Mouse (Mus musculus) liver, embryonic 14.5 days (tissue): Measurements from ENCODE around the gene Aspscr1. TPM values are rescaled to one million over a fixed set of nuclear protein-coding genes. Genes with fewer than 3 reads are reported as not detected.
A peak's percentile ranks its signal among the peaks of the same experiment; 100 is the strongest.

ENCODE experiments used
- ATAC-seq: fragments of 200-750 bp; cut with Nextera tagmentation; 2 replicates; pipeline ENCODE4 v1.8.0; 2017; ENCODE audit warnings: moderate number of reproducible peaks, mild to moderate bottlenecking, moderate library complexity; ENCODE audit not compliant: insufficient read depth
- DNase-seq, 3 experiments: peaks; one replicate each; pipeline ENCODE4 v3.0.0-alpha.2; 2012 to 2013; ENCODE audit warnings: low read depth in 3 of 3, low spot score in 3 of 3
- H3K27ac ChIP-seq: fragments of 300-500 bp; sonication (generic); 2 replicates; pipeline ENCODE4 v1.5.1; 2014; ENCODE audit warnings: moderate library complexity, mild to moderate bottlenecking, control low read depth, inconsistent platforms
- H3K27me3 ChIP-seq: fragments of 300-500 bp; sonication (generic); 2 replicates; pipeline ENCODE4 v1.6.1; 2014; ENCODE audit warnings: mild to moderate bottlenecking, low read length, moderate library complexity; ENCODE audit not compliant: control insufficient read depth, insufficient read depth
- H3K36me3 ChIP-seq: fragments of 300-500 bp; sonication (generic); replicated peaks from 2 replicates; pipeline ENCODE4 v1.6.1; 2014; ENCODE audit warnings: low read depth; ENCODE audit not compliant: control insufficient read depth, insufficient read depth
- H3K4me1 ChIP-seq, 2 experiments: fragments of 200-500 bp in 1 of 2; fragments of 300-500 bp in 1 of 2; sonication (generic) in 1 of 2; replicated peaks; 2 replicates each; pipeline ENCODE4 v1.6.1; 2012 to 2014; ENCODE audit warnings: antibody characterized with exemption in 1 of 2, inconsistent platforms in 1 of 2, low read length in 1 of 2; ENCODE audit not compliant: control insufficient read depth in 2 of 2, insufficient read depth in 2 of 2
- H3K4me2 ChIP-seq: fragments of 300-500 bp; sonication (generic); 2 replicates; pipeline ENCODE4 v1.6.1; 2014; ENCODE audit warnings: low read depth, mild to moderate bottlenecking, control low read depth, moderate library complexity
- H3K4me3 ChIP-seq, 2 experiments: fragments of 200-500 bp in 1 of 2; fragments of 300-500 bp in 1 of 2; sonication (generic) in 1 of 2; 2 replicates each; pipeline ENCODE4 v1.5.1; 2012 to 2014; ENCODE audit warnings: low read depth in 2 of 2, low read length in 2 of 2, mild to moderate bottlenecking in 2 of 2, control low read depth in 1 of 2, inconsistent platforms in 1 of 2, moderate library complexity in 1 of 2; ENCODE audit not compliant: insufficient read depth in 1 of 2
- H3K9ac ChIP-seq: fragments of 300-500 bp; sonication (generic); replicated peaks from 2 replicates; pipeline ENCODE4 v1.6.1; 2014; ENCODE audit warnings: mild to moderate bottlenecking, control low read depth, moderate library complexity
- H3K9me3 ChIP-seq: fragments of 300-500 bp; sonication (generic); 2 replicates; pipeline ENCODE4 v1.6.1; 2016; ENCODE audit warnings: low read length, mixed read lengths; ENCODE audit not compliant: control insufficient read depth
- CTCF ChIP-seq: IDR thresholded peaks from 2 replicates; pipeline ENCODE4 v1.5.1; 2016; ENCODE audit warnings: antibody characterized with exemption, low read depth, control low read depth
- EP300 ChIP-seq: IDR thresholded peaks from 2 replicates; pipeline ENCODE4 v1.6.1; 2016; ENCODE audit warnings: antibody characterized with exemption, low read depth
- WGBS: fragments of 180-500 bp; shearing (Covaris S2); extraction: QIAGEN DNeasy Blood & Tissue Kit; methylation state at CpG from one replicate; pipeline ENCODE4 v1.1.7; 2014; ENCODE audit not compliant: insufficient replicate concordance; 5-methylcytosine and 5-hydroxymethylcytosine counted together
- microRNA-seq: library from miRNA; unstranded; fragments of <30 nt; microRNA quantifications from one replicate; pipeline ENCODE4, GENCODE M21; 2016
- polyA plus RNA-seq, 2 experiments: library from polyadenylated mRNA; depleted of rRNA in 1 of 2; stranded (reverse) in 1 of 2; unstranded in 1 of 2; fragments of >200 nt; fragmentation: Nextera tagmentation in 1 of 2; extraction: Ambion mirVana in 1 of 2; gene quantifications; 2 replicates each; pipeline versions ENCODE4 v1.2.1 to v1.2.3; 2012 to 2014

The Aspscr1 gene
- polyA plus RNA-seq, 2 experiments = 16.9 to 34.6 TPM

DNA sequence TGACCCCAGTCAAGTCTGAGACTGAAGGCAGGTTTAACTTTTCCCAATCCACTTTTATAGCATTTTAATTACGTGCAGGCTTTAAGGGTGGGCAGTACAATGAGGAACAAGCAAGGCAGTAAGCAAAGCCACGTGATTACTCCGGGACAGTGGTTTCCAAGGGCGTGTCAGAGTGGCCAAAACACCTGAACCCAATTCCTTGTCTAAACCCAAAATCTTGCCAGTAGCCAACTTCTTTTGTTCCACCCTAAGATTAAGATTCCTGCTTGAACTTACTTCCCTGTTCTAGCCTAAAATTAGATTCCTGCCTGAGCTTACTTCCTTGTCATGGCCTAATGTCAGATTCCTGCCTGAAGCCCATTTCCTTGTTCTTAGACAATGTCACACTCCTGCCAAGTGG is 75.2 kb downstream of the Aspscr1 start:
- H3K36me3 ChIP-seq = no peaks in the 10 kb centered on the region
- H3K27ac ChIP-seq = no peak overlapping the region
- no peak overlapping the region for H3K4me2 ChIP-seq
- DNase-seq = no peak
- 38% methylated on average over 4 of the region's 4 CpGs for WGBS
- H3K4me3 ChIP-seq = no peak overlapping the region
- no peaks in the 10 kb centered on the region for H3K27me3 ChIP-seq
- H3K4me1 ChIP-seq = no peaks in the 10 kb centered on the region
- no peaks in the 10 kb centered on the region for H3K9me3 ChIP-seq
- TF ChIP-seq CTCF (no peak), EP300 (no peak)
- ATAC-seq = no peak
- H3K9ac ChIP-seq = no peak overlapping the region

DNA sequence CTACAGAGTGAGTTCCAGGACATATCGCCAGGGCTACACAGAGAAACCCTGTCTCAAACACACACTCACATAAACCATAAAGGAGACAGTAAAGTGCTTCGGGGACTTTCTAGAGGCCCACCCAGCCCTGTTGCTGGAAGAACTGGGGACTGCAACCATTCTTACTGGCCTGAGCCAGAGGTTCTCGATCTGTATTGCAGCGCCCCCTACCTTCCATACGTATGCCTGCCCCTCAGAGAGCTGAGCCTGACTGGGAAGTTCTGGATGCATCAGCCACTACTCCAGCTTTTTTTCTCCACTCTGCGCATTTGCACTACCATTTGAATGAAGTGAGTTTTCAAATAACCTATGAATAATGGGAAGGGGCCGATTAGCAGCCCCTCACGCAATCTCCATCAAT is 76.7 kb downstream of the Aspscr1 start:
- TF ChIP-seq CTCF = peak; percentile 80
- no peak for TF ChIP-seq EP300
- no peaks in the 10 kb centered on the region for H3K9me3 ChIP-seq
- no peaks in the 10 kb centered on the region for H3K27me3 ChIP-seq
- peak; percentile 13 to 26 (median 20) for DNase-seq
- ATAC-seq = no peak
- H3K36me3 ChIP-seq = no peaks in the 10 kb centered on the region
- H3K4me3 ChIP-seq = no peak overlapping the region
- H3K9ac ChIP-seq = no peak overlapping the region
- H3K4me1 ChIP-seq = no peaks in the 10 kb centered on the region
- no peak overlapping the region for H3K4me2 ChIP-seq
- 44% methylated on average over 8 of the region's 8 CpGs for whole genome bisulfite sequencing
- H3K27ac ChIP-seq = no peak overlapping the region

DNA sequence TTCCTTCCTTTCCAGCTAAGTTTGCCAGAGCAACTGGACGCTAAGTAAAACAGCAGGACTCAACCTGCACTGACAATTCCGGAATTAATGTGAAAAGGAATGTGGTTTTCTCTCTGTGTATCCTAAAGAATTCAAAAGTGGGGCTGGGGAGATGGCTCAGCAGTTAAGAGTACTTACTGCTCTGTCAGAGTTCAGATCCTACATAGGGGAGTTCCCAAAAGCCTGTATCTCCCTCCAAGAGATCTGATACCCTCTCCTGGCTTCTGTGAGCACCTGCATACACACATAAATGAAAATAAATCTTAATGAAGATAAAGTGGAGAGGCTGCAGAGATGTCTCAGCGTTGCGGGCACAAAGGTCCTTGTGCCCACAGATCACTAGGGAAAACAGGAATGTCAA is 78.8 kb downstream of the Aspscr1 start:
- no peak overlapping the region for H3K4me2 ChIP-seq
- DNase-seq (no peak), ATAC-seq (no peak)
- 59% methylated on average over 4 of the region's 4 CpGs for WGBS
- no peak overlapping the region for H3K27ac ChIP-seq
- no peaks in the 10 kb centered on the region for H3K36me3 ChIP-seq
- no peak overlapping the region for H3K9ac ChIP-seq
- H3K4me1 ChIP-seq = no peaks in the 10 kb centered on the region
- no peak for TF ChIP-seq EP300
- TF ChIP-seq CTCF = no peak
- H3K4me3 ChIP-seq = no peak overlapping the region
- H3K27me3 ChIP-seq = no peaks in the 10 kb centered on the region
- no peaks in the 10 kb centered on the region for H3K9me3 ChIP-seq

Small RNAs within 50 kb of the gene (microRNA-seq; reads per million reads assigned to microRNA genes)
- gene Mir6936 = 7.6 reads per million, percentile 15 among the genes with 10 or more reads in this experiment

Other genes with a start within 250 kb of the Aspscr1 start
Only the 30 nearest of the 32 such genes appear.
- 0.19 and 0.25 TPM in 2 replicates for gene Pde6g, start 219.5 kb upstream of the Aspscr1 start, polyA plus RNA-seq (2012; rRNA removed)
- gene Pde6g, start 219.5 kb upstream of the Aspscr1 start, polyA plus RNA-seq (2014; fragmentation: Nextera tagmentation; extraction: Ambion mirVana) = 0.15 and 0.23 TPM in 2 replicates
- gene Oxld1, start 214.9 kb upstream of the Aspscr1 start, polyA plus RNA-seq (2012; rRNA removed) = 5.3 and 5.8 TPM in 2 replicates
- 8.0 and 8.4 TPM in 2 replicates for gene Oxld1, start 214.9 kb upstream of the Aspscr1 start, polyA plus RNA-seq (2014; fragmentation: Nextera tagmentation; extraction: Ambion mirVana)
- gene Ccdc137, start 214.9 kb upstream of the Aspscr1 start, polyA plus RNA-seq (2012; rRNA removed) = 13.7 and 15.9 TPM in 2 replicates
- 11.0 and 11.1 TPM in 2 replicates for gene Ccdc137, start 214.9 kb upstream of the Aspscr1 start, polyA plus RNA-seq (2014; fragmentation: Nextera tagmentation; extraction: Ambion mirVana)
- gene Arl16, start 205.4 kb upstream of the Aspscr1 start, polyA plus RNA-seq (2012; rRNA removed) = 9.9 and 11.2 TPM in 2 replicates
- 11.3 and 13.0 TPM in 2 replicates for gene Arl16, start 205.4 kb upstream of the Aspscr1 start, polyA plus RNA-seq (2014; fragmentation: Nextera tagmentation; extraction: Ambion mirVana)
- 64.2 and 78.4 TPM in 2 replicates for gene Mrpl12, start 188.4 kb upstream of the Aspscr1 start, polyA plus RNA-seq (2012; rRNA removed)
- 127 and 130 TPM in 2 replicates for gene Mrpl12, start 188.4 kb upstream of the Aspscr1 start, polyA plus RNA-seq (2014; fragmentation: Nextera tagmentation; extraction: Ambion mirVana)
- 31.5 and 37.4 TPM in 2 replicates for gene Slc25a10, start 181.1 kb upstream of the Aspscr1 start, polyA plus RNA-seq (2012; rRNA removed)
- gene Slc25a10, start 181.1 kb upstream of the Aspscr1 start, polyA plus RNA-seq (2014; fragmentation: Nextera tagmentation; extraction: Ambion mirVana) = 35.1 and 38.2 TPM in 2 replicates
- 19.8 and 22.8 TPM in 2 replicates for gene Gcgr, start 142.3 kb upstream of the Aspscr1 start, polyA plus RNA-seq (2012; rRNA removed)
- gene Gcgr, start 142.3 kb upstream of the Aspscr1 start, polyA plus RNA-seq (2014; fragmentation: Nextera tagmentation; extraction: Ambion mirVana) = 11.6 and 13.4 TPM in 2 replicates
- 30.0 and 36.2 TPM in 2 replicates for gene Mcrip1, start 123.2 kb upstream of the Aspscr1 start, polyA plus RNA-seq (2012; rRNA removed)
- 41.3 and 43.6 TPM in 2 replicates for gene Mcrip1, start 123.2 kb upstream of the Aspscr1 start, polyA plus RNA-seq (2014; fragmentation: Nextera tagmentation; extraction: Ambion mirVana)
- not detected in 2 replicates for gene Ppp1r27, start 121.8 kb upstream of the Aspscr1 start, polyA plus RNA-seq (2012; rRNA removed)
- not detected in 2 replicates for gene Ppp1r27, start 121.8 kb upstream of the Aspscr1 start, polyA plus RNA-seq (2014; fragmentation: Nextera tagmentation; extraction: Ambion mirVana)
- 144 and 214 TPM in 2 replicates for gene P4hb, start 99.7 kb upstream of the Aspscr1 start, polyA plus RNA-seq (2012; rRNA removed)
- 497 and 525 TPM in 2 replicates for gene P4hb, start 99.7 kb upstream of the Aspscr1 start, polyA plus RNA-seq (2014; fragmentation: Nextera tagmentation; extraction: Ambion mirVana)
- 172 and 176 TPM in 2 replicates for gene Arhgdia, start 91.3 kb upstream of the Aspscr1 start, polyA plus RNA-seq (2012; rRNA removed)
- gene Arhgdia, start 91.3 kb upstream of the Aspscr1 start, polyA plus RNA-seq (2014; fragmentation: Nextera tagmentation; extraction: Ambion mirVana) = 191 and 204 TPM in 2 replicates
- 46.3 and 110 TPM in 2 replicates for gene Alyref, start 74.6 kb upstream of the Aspscr1 start, polyA plus RNA-seq (2012; rRNA removed)
- gene Alyref, start 74.6 kb upstream of the Aspscr1 start, polyA plus RNA-seq (2014; fragmentation: Nextera tagmentation; extraction: Ambion mirVana) = 347 and 349 TPM in 2 replicates
- 44.7 and 60.4 TPM in 2 replicates for gene Anapc11, start 74.6 kb upstream of the Aspscr1 start, polyA plus RNA-seq (2012; rRNA removed)
- gene Anapc11, start 74.6 kb upstream of the Aspscr1 start, polyA plus RNA-seq (2014; fragmentation: Nextera tagmentation; extraction: Ambion mirVana) = 93.5 and 98.7 TPM in 2 replicates
- 5.5 and 12.3 TPM in 2 replicates for gene Npb, start 64.5 kb upstream of the Aspscr1 start, polyA plus RNA-seq (2012; rRNA removed)
- 11.9 and 14.2 TPM in 2 replicates for gene Npb, start 64.5 kb upstream of the Aspscr1 start, polyA plus RNA-seq (2014; fragmentation: Nextera tagmentation; extraction: Ambion mirVana)
- gene Pcyt2, start 55.0 kb upstream of the Aspscr1 start, polyA plus RNA-seq (2012; rRNA removed) = 127 and 135 TPM in 2 replicates
- 86.2 and 99.6 TPM in 2 replicates for gene Pcyt2, start 55.0 kb upstream of the Aspscr1 start, polyA plus RNA-seq (2014; fragmentation: Nextera tagmentation; extraction: Ambion mirVana)
- 27.6 and 30.8 TPM in 2 replicates for gene Sirt7, start 47.7 kb upstream of the Aspscr1 start, polyA plus RNA-seq (2012; rRNA removed)
- 22.0 and 26.3 TPM in 2 replicates for gene Sirt7, start 47.7 kb upstream of the Aspscr1 start, polyA plus RNA-seq (2014; fragmentation: Nextera tagmentation; extraction: Ambion mirVana)
- 29.5 and 30.9 TPM in 2 replicates for gene Mafg, start 39.4 kb upstream of the Aspscr1 start, polyA plus RNA-seq (2012; rRNA removed)
- gene Mafg, start 39.4 kb upstream of the Aspscr1 start, polyA plus RNA-seq (2014; fragmentation: Nextera tagmentation; extraction: Ambion mirVana) = 20.9 and 25.9 TPM in 2 replicates
- 4.0 and 4.3 TPM in 2 replicates for gene Pycr1, start 29.2 kb upstream of the Aspscr1 start, polyA plus RNA-seq (2012; rRNA removed)
- gene Pycr1, start 29.2 kb upstream of the Aspscr1 start, polyA plus RNA-seq (2014; fragmentation: Nextera tagmentation; extraction: Ambion mirVana) = 4.8 and 5.1 TPM in 2 replicates
- gene Myadml2, start 24.8 kb upstream of the Aspscr1 start, polyA plus RNA-seq (2012; rRNA removed) = 0.07 and 0.13 TPM in 2 replicates
- 0.67 and 1.0 TPM in 2 replicates for gene Myadml2, start 24.8 kb upstream of the Aspscr1 start, polyA plus RNA-seq (2014; fragmentation: Nextera tagmentation; extraction: Ambion mirVana)
- 0.18 and 0.30 TPM in 2 replicates for gene Notum, start 11.8 kb upstream of the Aspscr1 start, polyA plus RNA-seq (2012; rRNA removed)
- 0.18 TPM in 1 of 2 replicates, not detected in the other for gene Notum, start 11.8 kb upstream of the Aspscr1 start, polyA plus RNA-seq (2014; fragmentation: Nextera tagmentation; extraction: Ambion mirVana)
- 64.2 and 78.3 TPM in 2 replicates for gene Cenpx, start 40.8 kb downstream of the Aspscr1 start, polyA plus RNA-seq (2012; rRNA removed)
- gene Cenpx, start 40.8 kb downstream of the Aspscr1 start, polyA plus RNA-seq (2014; fragmentation: Nextera tagmentation; extraction: Ambion mirVana) = 119 and 128 TPM in 2 replicates
- 6.6 and 9.3 TPM in 2 replicates for gene Lrrc45, start 41.0 kb downstream of the Aspscr1 start, polyA plus RNA-seq (2012; rRNA removed)
- 6.2 and 8.3 TPM in 2 replicates for gene Lrrc45, start 41.0 kb downstream of the Aspscr1 start, polyA plus RNA-seq (2014; fragmentation: Nextera tagmentation; extraction: Ambion mirVana)
- gene Rac3, start 48.5 kb downstream of the Aspscr1 start, polyA plus RNA-seq (2012; rRNA removed) = 1.3 and 1.7 TPM in 2 replicates
- gene Rac3, start 48.5 kb downstream of the Aspscr1 start, polyA plus RNA-seq (2014; fragmentation: Nextera tagmentation; extraction: Ambion mirVana) = 0.13 TPM in 1 of 2 replicates, not detected in the other
- 10.4 and 11.3 TPM in 2 replicates for gene Dcxr, start 54.3 kb downstream of the Aspscr1 start, polyA plus RNA-seq (2012; rRNA removed)
- gene Dcxr, start 54.3 kb downstream of the Aspscr1 start, polyA plus RNA-seq (2014; fragmentation: Nextera tagmentation; extraction: Ambion mirVana) = 15.1 and 17.0 TPM in 2 replicates
- 0.20 TPM in 1 of 2 replicates, not detected in the other for gene Cbr2, start 59.1 kb downstream of the Aspscr1 start, polyA plus RNA-seq (2012; rRNA removed)
- gene Cbr2, start 59.1 kb downstream of the Aspscr1 start, polyA plus RNA-seq (2014; fragmentation: Nextera tagmentation; extraction: Ambion mirVana) = not detected in 2 replicates
- 1.3 and 2.0 TPM in 2 replicates for gene Hmga1b, start 89.8 kb downstream of the Aspscr1 start, polyA plus RNA-seq (2012; rRNA removed)
- 3.8 and 4.3 TPM in 2 replicates for gene Hmga1b, start 89.8 kb downstream of the Aspscr1 start, polyA plus RNA-seq (2014; fragmentation: Nextera tagmentation; extraction: Ambion mirVana)
- gene Rfng, start 111.2 kb downstream of the Aspscr1 start, polyA plus RNA-seq (2012; rRNA removed) = 8.6 and 10.2 TPM in 2 replicates
- 5.5 and 9.6 TPM in 2 replicates for gene Rfng, start 111.2 kb downstream of the Aspscr1 start, polyA plus RNA-seq (2014; fragmentation: Nextera tagmentation; extraction: Ambion mirVana)
- 65.2 and 66.6 TPM in 2 replicates for gene Gps1, start 111.3 kb downstream of the Aspscr1 start, polyA plus RNA-seq (2012; rRNA removed)
- gene Gps1, start 111.3 kb downstream of the Aspscr1 start, polyA plus RNA-seq (2014; fragmentation: Nextera tagmentation; extraction: Ambion mirVana) = 76.5 and 78.6 TPM in 2 replicates
- 25.4 and 34.0 TPM in 2 replicates for gene Dus1l, start 123.4 kb downstream of the Aspscr1 start, polyA plus RNA-seq (2012; rRNA removed)
- 61.2 and 64.3 TPM in 2 replicates for gene Dus1l, start 123.4 kb downstream of the Aspscr1 start, polyA plus RNA-seq (2014; fragmentation: Nextera tagmentation; extraction: Ambion mirVana)
- gene Fasn, start 151.6 kb downstream of the Aspscr1 start, polyA plus RNA-seq (2012; rRNA removed) = 51.6 and 59.8 TPM in 2 replicates
- 17.7 and 22.3 TPM in 2 replicates for gene Fasn, start 151.6 kb downstream of the Aspscr1 start, polyA plus RNA-seq (2014; fragmentation: Nextera tagmentation; extraction: Ambion mirVana)